Mouse (Mus musculus) ES-E14 (cell line): Measurements from ENCODE around the gene Tmem127. TPM values are rescaled to one million over a fixed set of nuclear protein-coding genes. Genes with fewer than 3 reads are reported as not detected.
A peak's percentile ranks its signal among the peaks of the same experiment; 100 is the strongest.

Experiments used
- DNase-seq: peaks from one replicate; pipeline ENCODE4 v3.0.0-alpha.2; 2013; ENCODE audit warnings: low read depth, low spot score
- H3K27ac ChIP-seq: 2 replicates; pipeline ENCODE4 v1.5.1; 2012; ENCODE audit warnings: low read depth, mild to moderate bottlenecking, low read length, moderate library complexity, mixed read lengths; ENCODE audit not compliant: poor library complexity, insufficient read depth, severe bottlenecking
- H3K36me3 ChIP-seq: 2 replicates; pipeline ENCODE4 v1.6.1; 2012; ENCODE audit warnings: mild to moderate bottlenecking, low read length, moderate library complexity, mixed read lengths; ENCODE audit not compliant: control insufficient read depth, poor library complexity, insufficient read depth, severe bottlenecking
- H3K4me1 ChIP-seq, 2 experiments: fragments of 150-350 bp in 1 of 2; sonication (generic) in 1 of 2; 2 replicates each; pipeline ENCODE4 v1.6.1; 2012; ENCODE audit warnings: low read length in 2 of 2, mild to moderate bottlenecking in 1 of 2, mixed read lengths in 1 of 2; ENCODE audit not compliant: control insufficient read depth in 2 of 2, insufficient read depth in 2 of 2, poor library complexity in 1 of 2
- H3K4me3 ChIP-seq, 2 experiments: fragments of 150-350 bp in 1 of 2; sonication (generic) in 1 of 2; 2 replicates each; pipeline ENCODE4 v1.5.1; 2012; ENCODE audit warnings: low read length in 2 of 2, low read depth in 1 of 2, mild to moderate bottlenecking in 1 of 2, mixed read lengths in 1 of 2; ENCODE audit not compliant: insufficient read depth in 1 of 2, poor library complexity in 1 of 2, severe bottlenecking in 1 of 2
- H3K9ac ChIP-seq: 2 replicates; pipeline ENCODE4 v1.6.1; 2012; ENCODE audit warnings: low read depth, mild to moderate bottlenecking, low read length, mixed read lengths; ENCODE audit not compliant: poor library complexity, insufficient read depth, severe bottlenecking
- H3K9me3 ChIP-seq: fragments of 150-350 bp; sonication (generic); 2 replicates; pipeline ENCODE4 v1.6.1; 2012; ENCODE audit warnings: low read depth, mild to moderate bottlenecking, low read length; ENCODE audit not compliant: control insufficient read depth, insufficient read depth
- CHD2 ChIP-seq: IDR thresholded peaks from 2 replicates; pipeline ENCODE4 v1.6.1; 2014; ENCODE audit warnings: mild to moderate bottlenecking, low read depth, low read length, inconsistent platforms
- HCFC1 ChIP-seq: IDR thresholded peaks from 2 replicates; pipeline ENCODE4 v1.6.1; 2012; ENCODE audit warnings: low read length, inconsistent platforms, borderline replicate concordance; ENCODE audit not compliant: insufficient read depth
- MAFK ChIP-seq: IDR thresholded peaks from 2 replicates; pipeline ENCODE4 v1.6.1; 2014; ENCODE audit warnings: mild to moderate bottlenecking, low read depth, low read length, inconsistent platforms; ENCODE audit not compliant: insufficient read depth
- ZC3H11A ChIP-seq: IDR thresholded peaks from 2 replicates; pipeline ENCODE4 v1.6.1; 2012; ENCODE audit warnings: low read depth, mild to moderate bottlenecking, inconsistent platforms, low read length, borderline replicate concordance
- ZNF384 ChIP-seq: IDR thresholded peaks from 2 replicates; pipeline ENCODE4 v1.6.1; 2012; ENCODE audit warnings: low read depth, low read length, inconsistent platforms
- in situ Hi-C, 2 experiments: fragments of 600-800 bp; cut with MboI; formaldehyde crosslinking; loops; one replicate each; pipeline ENCODE4 v1.15.1; 2025; ENCODE audit warnings: low sequenced_read_pairs in 2 of 2, inconsistent platforms in 1 of 2; ENCODE audit not compliant: unreplicated experiment in 2 of 2
- total RNA-seq: library from RNA; depleted of rRNA; stranded (reverse); fragments of 300-350 nt; gene quantifications from 2 replicates; pipeline ENCODE4 v1.2.3, GENCODE M21; 2012

Gene Tmem127
- total RNA-seq, 1 experiment = 18.9 TPM

- Histone ChIP-seq H3K27ac (peak within 1 kb of the TSS; percentile 68), H3K4me1 (no peaks in the 10 kb centered on the region), H3K9ac (peak within 1 kb of the TSS; percentile 97), H3K9me3 (no peaks in the 10 kb centered on the region), H3K4me3 (peak within 1 kb of the TSS; percentile 88 to 99), H3K36me3 (peaks cover 23% of the 10 kb centered on the region)
- TF ChIP-seq ZC3H11A (no peak), MAFK (no peak), CHD2 (peak; percentile 94), ZNF384 (0 out of 2 replicates have a peak, but pooled peaks have one; percentile 20), HCFC1 (peak; percentile 97)
- DNase-seq = peak; percentile 93
- in situ Hi-C loops = loop anchor here in 1 of 2 experiments (25.0 kb wide), 1 partner anchor 1430 kb away; no protein-coding TSS in a partner anchor
These were observed 39.9 kb upstream of the Tmem127 start, which contains the start of the genes 1810024B03Rik and Snrnp200 for GRCm38 (mm10) chr2:127207547-127208451. Gene 1810024B03Rik (minus strand): TSS chr2:127208280. Gene Snrnp200 (plus strand): TSS chr2:127208386.

- no peak for TF ChIP-seq ZNF384
- no peak for TF ChIP-seq CHD2
- TF ChIP-seq MAFK = no peak
- TF ChIP-seq HCFC1 = no peak
- no peak for TF ChIP-seq ZC3H11A
- Histone ChIP-seq H3K4me1 (no peaks in the 10 kb centered on the region), H3K9me3 (no peaks in the 10 kb centered on the region), H3K9ac (peak overlapping the region; percentile 97), H3K36me3 (peaks cover 24% of the 10 kb centered on the region), H3K27ac (peak overlapping the region; percentile 68; the same call in 1 of the 2 replicates), H3K4me3 (peak overlapping the region; percentile 88 to 99)
- in situ Hi-C loops = loop anchor here in 1 of 2 experiments (25.0 kb wide), 1 partner anchor 1429 kb away; no protein-coding TSS in a partner anchor
- DNase-seq = no peak
These were observed 39.3 kb upstream of the Tmem127 start for GRCm38 (mm10) chr2:127208452-127208769.

- in situ Hi-C loops = loop anchor here in 1 of 2 experiments (25.0 kb wide), 1 partner anchor 1427 kb away; no protein-coding TSS in a partner anchor
- H3K9ac ChIP-seq = no peak overlapping the region
- H3K4me3 ChIP-seq = no peak overlapping the region
- peaks cover 28% of the 10 kb centered on the region for H3K36me3 ChIP-seq
- no peak for DNase-seq
- no peaks in the 10 kb centered on the region for H3K9me3 ChIP-seq
- H3K4me1 ChIP-seq = no peaks in the 10 kb centered on the region
- TF ChIP-seq ZNF384 (no peak), MAFK (no peak), CHD2 (no peak), HCFC1 (no peak), ZC3H11A (no peak)
- no peak overlapping the region for H3K27ac ChIP-seq
These were observed 37.0 kb upstream of the Tmem127 start for GRCm38 (mm10) chr2:127210701-127211100.

GRCm38 (mm10) chr2:127217746-127218145 is 30.0 kb upstream of the Tmem127 start:
- no peak for DNase-seq
- in situ Hi-C loops = loop anchor here in 1 of 2 experiments (25.0 kb wide), 1 partner anchor 1420 kb away; no protein-coding TSS in a partner anchor
- Histone ChIP-seq H3K4me1 (no peaks in the 10 kb centered on the region), H3K9me3 (no peaks in the 10 kb centered on the region), H3K9ac (no peak overlapping the region), H3K27ac (no peak overlapping the region), H3K36me3 (peaks cover 47% of the 10 kb centered on the region), H3K4me3 (no peak overlapping the region)
- no peak for TF ChIP-seq ZNF384
- no peak for TF ChIP-seq ZC3H11A
- no peak for TF ChIP-seq HCFC1
- TF ChIP-seq CHD2 = no peak
- TF ChIP-seq MAFK = no peak
